Mouse (Mus musculus) liver, postnatal 0 days (tissue): Measurements from ENCODE around the gene Plscr1.

Source experiments
- CTCF ChIP-seq: sonication (generic); IDR thresholded peaks from 2 replicates; pipeline ENCODE4 v1.5.1; 2016; ENCODE audit warnings: antibody characterized with exemption, low read depth
- EP300 ChIP-seq: IDR thresholded peaks from 2 replicates; pipeline ENCODE4 v1.6.1; 2016; ENCODE audit warnings: antibody characterized with exemption, low read depth, mild to moderate bottlenecking

GRCm38 (mm10) chr9:92265719-92266118 lies 16.2 kb downstream of the Plscr1 start:
- TF ChIP-seq CTCF (no peak), EP300 (no peak)
